Mouse (Mus musculus) embryonic facial prominence, embryonic 11.5 days (tissue): ENCODE results near the gene Gm9999. TPM values are rescaled to one million over a fixed set of nuclear protein-coding genes. Genes with fewer than 3 reads are reported as not detected.
"Not testable (repeated sequence)": the region's sequence is repeated elsewhere in the genome, so short reads cannot be mapped to it uniquely, and the experiment has no call there.

ENCODE experiments used
- ATAC-seq: fragments of 200-750 bp; cut with Nextera tagmentation; replicated peaks from 2 replicates; pipeline ENCODE4 v1.8.0; 2017; ENCODE audit warnings: low read depth; ENCODE audit not compliant: insufficient number of reproducible peaks, low FRiP score, low TSS enrichment
- DNase-seq: peaks from one replicate; pipeline ENCODE4 v3.0.0-alpha.2; 2015; ENCODE audit warnings: low spot score
- H3K27ac ChIP-seq: fragments of 300-500 bp; sonication (generic); replicated peaks from 2 replicates; pipeline ENCODE4 v1.5.1; 2014; ENCODE audit warnings: mild to moderate bottlenecking, low read depth, low read length, control low read depth
- H3K27me3 ChIP-seq: fragments of 300-500 bp; sonication (generic); 2 replicates; pipeline ENCODE4 v1.6.1; 2014; ENCODE audit warnings: mild to moderate bottlenecking, low read length, moderate library complexity, mixed read lengths; ENCODE audit not compliant: control insufficient read depth, insufficient read depth
- H3K36me3 ChIP-seq: fragments of 300-500 bp; sonication (generic); replicated peaks from 2 replicates; pipeline ENCODE4 v1.6.1; 2014; ENCODE audit warnings: low read depth, mild to moderate bottlenecking, low read length, moderate library complexity, mixed read lengths; ENCODE audit not compliant: control insufficient read depth, insufficient read depth
- H3K4me1 ChIP-seq: fragments of 300-500 bp; sonication (generic); 2 replicates; pipeline ENCODE4 v1.6.1; 2014; ENCODE audit warnings: low read length, mixed read lengths; ENCODE audit not compliant: control insufficient read depth, insufficient read depth
- H3K4me2 ChIP-seq: fragments of 300-500 bp; sonication (generic); 2 replicates; pipeline ENCODE4 v1.6.1; 2014; ENCODE audit warnings: low read depth, mild to moderate bottlenecking, control low read depth, low read length, moderate library complexity
- H3K4me3 ChIP-seq: fragments of 300-500 bp; sonication (generic); 2 replicates; pipeline ENCODE4 v1.5.1; 2014; ENCODE audit warnings: low read depth, low read length, control low read depth
- H3K9ac ChIP-seq: fragments of 300-500 bp; sonication (generic); replicated peaks from 2 replicates; pipeline ENCODE4 v1.6.1; 2014; ENCODE audit warnings: mild to moderate bottlenecking, control low read depth, low read length
- H3K9me3 ChIP-seq: fragments of 300-500 bp; sonication (generic); replicated peaks from 2 replicates; pipeline ENCODE4 v1.6.1; 2016; ENCODE audit warnings: mild to moderate bottlenecking, low read length, inconsistent platforms, mixed read lengths; ENCODE audit not compliant: control insufficient read depth
- WGBS: fragments of 180-500 bp; shearing (Covaris S2); extraction: QIAGEN DNeasy Blood & Tissue Kit; methylation state at CpG from one replicate; pipeline ENCODE4 v1.1.7; 2014; 5-methylcytosine and 5-hydroxymethylcytosine counted together
- polyA plus RNA-seq: library from polyadenylated mRNA; unstranded; fragments of >200 nt; fragmentation: Nextera tagmentation; extraction: Ambion mirVana; gene quantifications from 2 replicates; pipeline ENCODE4 v1.2.1, GENCODE M21; 2014

The Gm9999 gene
- polyA plus RNA-seq, 1 experiment from 2014 or later = not detected

- H3K4me3 ChIP-seq = no peak overlapping the region
- WGBS = 82% methylated on average over 7 of the region's 7 CpGs
- DNase-seq = no peak
- H3K27me3 ChIP-seq = no peaks in the 10 kb centered on the region
- no peaks in the 10 kb centered on the region for H3K9me3 ChIP-seq
- ATAC-seq = no peak
- H3K9ac ChIP-seq = no peak overlapping the region
- H3K36me3 ChIP-seq = no peaks in the 10 kb centered on the region
- H3K4me1 ChIP-seq = no peaks in the 10 kb centered on the region
- H3K27ac ChIP-seq = no peak overlapping the region
- H3K4me2 ChIP-seq = no peak overlapping the region
Measured at GRCm38 (mm10) chr7:47024454-47024853, 41.1 kb downstream of the Gm9999 start.

DNA sequence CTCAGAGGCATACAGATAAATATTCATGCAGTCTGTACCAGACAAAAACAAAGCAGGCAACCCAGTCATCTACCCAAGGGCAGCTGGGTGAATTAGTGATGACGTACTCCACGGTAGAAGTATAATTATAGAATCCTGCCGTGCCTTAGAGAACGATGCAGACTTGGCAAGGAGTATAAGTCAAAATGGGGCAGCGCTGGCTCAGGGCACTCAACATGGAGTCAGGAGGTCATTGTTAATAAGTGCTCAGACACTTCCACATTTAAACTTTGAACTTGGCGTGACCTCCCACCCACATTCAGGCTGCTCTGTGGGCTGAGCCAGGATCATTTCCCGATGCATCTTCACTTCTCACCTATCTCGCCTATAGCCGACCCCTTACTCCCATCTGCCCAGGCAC, 42.0 kb downstream of the Gm9999 start:
- Histone ChIP-seq H3K4me3 (no peak overlapping the region), H3K9me3 (no peaks in the 10 kb centered on the region), H3K9ac (no peak overlapping the region), H3K4me2 (no peak overlapping the region), H3K4me1 (no peaks in the 10 kb centered on the region), H3K27ac (no peak overlapping the region), H3K27me3 (no peaks in the 10 kb centered on the region), H3K36me3 (no peaks in the 10 kb centered on the region)
- ATAC-seq (no peak), DNase-seq (no peak)
- 71% methylated on average over 9 of the region's 9 CpGs for WGBS

DNA sequence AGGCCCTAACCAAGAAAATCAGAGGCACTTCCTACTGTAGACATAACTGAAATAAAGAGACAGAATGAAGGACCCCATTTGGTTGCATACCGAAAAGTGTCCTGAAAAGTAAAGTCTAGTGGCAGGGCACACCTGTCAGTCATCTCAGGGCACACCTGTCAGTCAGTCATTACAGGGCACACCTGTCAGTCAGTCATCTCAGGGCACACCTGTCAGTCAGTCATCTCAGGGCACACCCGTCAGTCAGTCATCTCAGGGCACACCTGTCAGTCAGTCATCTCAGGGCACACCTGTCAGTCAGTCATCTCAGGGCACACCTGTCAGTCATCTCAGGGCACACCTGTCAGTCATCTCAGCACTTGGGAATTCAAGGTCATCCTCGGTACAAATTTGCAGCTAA, 43.5 kb downstream of the Gm9999 start:
- not testable (repeated sequence) for H3K4me2 ChIP-seq, H3K27ac ChIP-seq, H3K4me1 ChIP-seq, H3K36me3 ChIP-seq, H3K27me3 ChIP-seq, ATAC-seq, H3K4me3 ChIP-seq, H3K9me3 ChIP-seq, H3K9ac ChIP-seq, DNase-seq
- 84% methylated on average over 3 of the region's 3 CpGs for WGBS

- DNase-seq (no peak), ATAC-seq (no peak)
- H3K9me3 ChIP-seq = no peaks in the 10 kb centered on the region
- 86% methylated on average over 1 of the region's 1 CpGs for WGBS
- H3K36me3 ChIP-seq = no peaks in the 10 kb centered on the region
- H3K4me3 ChIP-seq = no peak overlapping the region
- no peak overlapping the region for H3K4me2 ChIP-seq
- no peak overlapping the region for H3K9ac ChIP-seq
- no peaks in the 10 kb centered on the region for H3K27me3 ChIP-seq
- no peak overlapping the region for H3K27ac ChIP-seq
- no peaks in the 10 kb centered on the region for H3K4me1 ChIP-seq
Measured at GRCm38 (mm10) chr7:47027520-47027919, 44.1 kb downstream of the Gm9999 start.

- no peak for ATAC-seq
- Histone ChIP-seq H3K4me1 (no peaks in the 10 kb centered on the region), H3K4me3 (no peak overlapping the region), H3K9ac (no peak overlapping the region), H3K9me3 (no peaks in the 10 kb centered on the region), H3K36me3 (no peaks in the 10 kb centered on the region), H3K27ac (no peak overlapping the region), H3K27me3 (no peaks in the 10 kb centered on the region), H3K4me2 (no peak overlapping the region)
- DNase-seq = no peak
- 81% methylated on average over 9 of the region's 9 CpGs for WGBS
Measured at GRCm38 (mm10) chr7:47030517-47031193, 47.3 kb downstream of the Gm9999 start.

DNA sequence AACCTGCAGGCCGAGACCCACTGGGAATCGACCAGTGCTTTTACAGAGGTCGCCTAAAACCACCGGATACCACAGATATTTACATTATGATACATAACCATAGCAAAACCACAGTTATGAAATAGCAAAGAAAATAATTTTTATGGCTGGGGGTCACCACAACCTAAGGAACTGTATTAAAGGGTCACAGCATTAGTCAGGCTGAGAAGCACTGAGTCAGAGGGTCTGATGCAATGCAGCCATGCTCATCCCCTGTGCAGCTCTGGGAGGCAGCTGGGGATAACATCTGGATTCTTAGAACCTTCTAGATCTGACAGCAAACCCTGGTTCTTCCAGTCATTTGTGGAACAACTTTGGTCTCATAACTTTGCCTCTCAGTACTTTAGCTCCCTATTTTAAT, 48.0 kb downstream of the Gm9999 start:
- WGBS = 85% methylated on average over 4 of the region's 4 CpGs
- Histone ChIP-seq H3K36me3 (no peaks in the 10 kb centered on the region), H3K27ac (no peak overlapping the region), H3K9me3 (no peaks in the 10 kb centered on the region), H3K4me3 (no peak overlapping the region), H3K27me3 (no peaks in the 10 kb centered on the region), H3K4me2 (no peak overlapping the region), H3K4me1 (no peaks in the 10 kb centered on the region), H3K9ac (no peak overlapping the region)
- ATAC-seq (no peak), DNase-seq (no peak)

GRCm38 (mm10) chr7:47034785-47035384, 51.5 kb downstream of the Gm9999 start:
- Histone ChIP-seq H3K36me3 (no peaks in the 10 kb centered on the region), H3K27ac (no peak overlapping the region), H3K4me3 (no peak overlapping the region), H3K9me3 (no peaks in the 10 kb centered on the region), H3K4me1 (no peaks in the 10 kb centered on the region), H3K9ac (no peak overlapping the region), H3K4me2 (no peak overlapping the region), H3K27me3 (no peaks in the 10 kb centered on the region)
- ATAC-seq = no peak
- no peak for DNase-seq
- 84% methylated on average over 4 of the region's 4 CpGs for WGBS

GRCm38 (mm10) chr7:47035426-47035825, 52.0 kb downstream of the Gm9999 start:
- Histone ChIP-seq H3K4me1 (no peaks in the 10 kb centered on the region), H3K9ac (no peak overlapping the region), H3K9me3 (no peaks in the 10 kb centered on the region), H3K27me3 (no peaks in the 10 kb centered on the region), H3K36me3 (no peaks in the 10 kb centered on the region), H3K27ac (no peak overlapping the region), H3K4me2 (no peak overlapping the region), H3K4me3 (no peak overlapping the region)
- no peak for DNase-seq
- 83% methylated on average over 8 of the region's 8 CpGs for WGBS
- ATAC-seq = no peak
